Mouse (Mus musculus) neural tube, embryonic 12.5 days (tissue): ENCODE measurements around the gene Sympk. TPM values are rescaled to one million over a fixed set of nuclear protein-coding genes. Genes with fewer than 3 reads are reported as not detected.

Experiments used
- ATAC-seq: fragments of 200-750 bp; cut with Nextera tagmentation; 2 replicates; pipeline ENCODE4 v1.8.0; 2017; ENCODE audit warnings: low read depth, mild to moderate bottlenecking, moderate TSS enrichment, moderate library complexity; ENCODE audit not compliant: low FRiP score
- H3K27ac ChIP-seq: fragments of 300-500 bp; sonication (generic); 2 replicates; pipeline ENCODE4 v1.5.1; 2016
- H3K27me3 ChIP-seq: fragments of 300-500 bp; sonication (generic); replicated peaks from 2 replicates; pipeline ENCODE4 v1.6.1; 2016; ENCODE audit warnings: mild to moderate bottlenecking
- H3K36me3 ChIP-seq: fragments of 300-500 bp; sonication (generic); 2 replicates; pipeline ENCODE4 v1.6.1; 2016; ENCODE audit warnings: mild to moderate bottlenecking
- H3K4me1 ChIP-seq: fragments of 300-500 bp; sonication (generic); 2 replicates; pipeline ENCODE4 v1.6.1; 2016
- H3K4me2 ChIP-seq: fragments of 300-500 bp; sonication (generic); replicated peaks from 2 replicates; pipeline ENCODE4 v1.6.1; 2016; ENCODE audit warnings: mild to moderate bottlenecking
- H3K4me3 ChIP-seq: fragments of 300-500 bp; sonication (generic); 2 replicates; pipeline ENCODE4 v1.5.1; 2016
- H3K9ac ChIP-seq: fragments of 300-500 bp; sonication (generic); 2 replicates; pipeline ENCODE4 v1.6.1; 2016; ENCODE audit warnings: mild to moderate bottlenecking
- H3K9me3 ChIP-seq: fragments of 300-500 bp; sonication (generic); 2 replicates; pipeline ENCODE4 v1.6.1; 2016; ENCODE audit warnings: mild to moderate bottlenecking
- WGBS: fragments of 180-500 bp; shearing (Covaris S2); methylation state at CpG from one replicate; pipeline ENCODE4 v1.1.7; 2016; 5-methylcytosine and 5-hydroxymethylcytosine counted together
- polyA plus RNA-seq: library from polyadenylated mRNA; unstranded; fragments of >200 nt; fragmentation: Nextera tagmentation; extraction: Ambion mirVana; gene quantifications from 2 replicates; pipeline ENCODE4 v1.2.1, GENCODE M21; 2016

The Sympk gene
- polyA plus RNA-seq, 1 experiment from 2014 or later: 46.9 TPM

DNA sequence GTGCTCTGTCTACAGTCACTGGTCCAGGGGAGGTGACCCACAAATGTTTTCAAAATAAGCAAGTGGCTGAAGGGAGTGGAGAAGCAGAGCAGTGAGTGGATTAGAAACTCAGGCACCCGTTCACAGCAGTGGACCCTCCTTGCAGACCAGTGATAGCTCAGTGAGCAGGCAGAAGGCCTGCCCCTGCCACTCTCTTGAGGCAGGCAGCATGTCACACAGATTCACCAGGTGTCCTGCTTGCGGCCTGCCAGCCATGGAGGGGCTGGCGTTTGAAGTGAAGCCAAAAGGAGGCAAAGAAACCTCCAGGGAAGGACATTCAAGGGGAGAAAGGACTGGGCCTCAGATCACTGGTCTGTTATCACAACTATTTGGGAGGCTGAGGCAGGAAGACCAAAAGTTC is 54.6 kb downstream of the Sympk start:
- peaks cover 61% of the 10 kb centered on the region for H3K36me3 ChIP-seq
- no peak overlapping the region for H3K4me2 ChIP-seq
- no peak overlapping the region for H3K4me3 ChIP-seq
- H3K9ac ChIP-seq: no peak overlapping the region
- 90% methylated on average over 3 of the region's 3 CpGs for WGBS
- H3K27ac ChIP-seq: no peak overlapping the region
- no peaks in the 10 kb centered on the region; the same call in 1 of the 2 replicates for H3K27me3 ChIP-seq
- no peaks in the 10 kb centered on the region for H3K9me3 ChIP-seq
- peaks cover 36% of the 10 kb centered on the region for H3K4me1 ChIP-seq
- no peak for ATAC-seq

DNA sequence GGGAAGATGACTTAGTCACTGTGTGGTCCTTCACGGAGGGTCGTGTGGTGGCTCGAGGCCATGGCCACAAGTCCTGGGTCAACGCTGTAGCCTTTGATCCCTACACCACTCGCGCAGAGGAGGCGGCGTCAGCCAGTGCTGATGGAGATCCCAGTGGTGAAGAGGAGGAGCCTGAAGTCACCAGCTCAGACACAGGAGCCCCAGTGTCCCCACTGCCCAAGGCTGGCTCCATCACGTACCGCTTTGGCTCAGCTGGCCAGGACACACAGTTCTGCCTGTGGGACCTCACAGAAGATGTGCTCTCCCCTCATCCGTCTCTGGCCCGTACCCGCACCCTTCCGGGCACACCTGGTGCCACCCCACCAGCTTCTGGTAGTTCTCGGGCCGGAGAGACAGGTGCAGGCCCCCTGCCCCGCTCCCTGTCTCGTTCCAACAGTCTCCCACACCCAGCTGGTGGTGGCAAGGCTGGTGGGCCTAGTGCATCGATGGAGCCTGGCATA is 56.3 kb downstream of the Sympk start:
- H3K27ac ChIP-seq: no peak overlapping the region
- ATAC-seq: no peak
- H3K4me3 ChIP-seq: no peak overlapping the region
- H3K36me3 ChIP-seq: peaks cover 63% of the 10 kb centered on the region
- no peak overlapping the region for H3K9ac ChIP-seq
- no peak overlapping the region for H3K4me2 ChIP-seq
- 88% methylated on average over 19 of the region's 19 CpGs for WGBS
- no peaks in the 10 kb centered on the region; the same call in 1 of the 2 replicates for H3K27me3 ChIP-seq
- H3K4me1 ChIP-seq: peaks cover 50% of the 10 kb centered on the region
- no peaks in the 10 kb centered on the region for H3K9me3 ChIP-seq

DNA sequence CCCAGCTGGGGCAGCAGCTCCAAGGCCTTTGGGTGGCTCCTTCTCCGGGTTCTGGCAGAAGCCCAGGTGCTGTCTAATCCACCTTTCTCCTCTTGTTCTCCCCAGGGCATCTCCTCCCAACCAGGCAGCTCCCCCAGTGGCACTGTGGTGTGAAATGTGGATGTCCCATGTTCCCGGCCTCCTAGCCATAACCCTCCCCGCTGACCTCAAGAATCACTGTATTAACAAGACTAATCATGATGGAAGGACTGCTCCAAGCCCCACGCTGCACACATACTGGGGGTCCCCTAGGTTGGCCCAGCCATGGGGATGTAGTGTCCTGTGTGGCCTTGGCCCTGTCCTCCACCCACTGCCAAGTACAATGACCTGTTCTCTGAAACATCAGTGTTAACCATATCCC is 58.0 kb downstream of the Sympk start:
- Histone ChIP-seq H3K9me3 (no peaks in the 10 kb centered on the region), H3K27me3 (no peaks in the 10 kb centered on the region; the same call in 1 of the 2 replicates), H3K9ac (no peak overlapping the region), H3K4me3 (no peak overlapping the region), H3K4me1 (peaks cover 47% of the 10 kb centered on the region), H3K36me3 (peaks cover 70% of the 10 kb centered on the region), H3K4me2 (no peak overlapping the region), H3K27ac (no peak overlapping the region)
- 87% methylated on average over 4 of the region's 4 CpGs for WGBS
- no peak for ATAC-seq

DNA sequence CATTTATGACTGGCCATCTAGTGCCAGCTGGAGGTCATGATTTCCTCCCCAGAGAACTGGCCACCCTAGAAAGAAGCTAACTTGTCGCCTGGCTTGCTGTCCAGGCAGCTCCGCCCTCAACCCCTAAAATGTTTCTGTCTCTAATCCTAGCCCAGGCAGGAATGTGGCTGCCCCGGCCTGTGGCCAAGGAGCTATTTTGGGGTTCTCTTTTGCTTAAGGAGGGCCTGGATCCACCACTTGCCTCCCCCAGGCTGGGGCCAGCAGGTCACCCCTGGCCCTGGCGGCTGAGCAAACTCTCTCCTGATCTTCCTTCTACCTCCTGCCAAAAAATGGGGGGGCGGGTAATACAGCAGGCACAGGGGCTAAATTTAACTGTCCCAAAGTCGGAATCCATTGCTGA is 58.9 kb downstream of the Sympk start:
- H3K27me3 ChIP-seq: no peaks in the 10 kb centered on the region; the same call in 1 of the 2 replicates
- H3K36me3 ChIP-seq: peaks cover 73% of the 10 kb centered on the region
- H3K27ac ChIP-seq: no peak overlapping the region
- peaks cover 38% of the 10 kb centered on the region for H3K4me1 ChIP-seq
- no peaks in the 10 kb centered on the region for H3K9me3 ChIP-seq
- 66% methylated on average over 6 of the region's 6 CpGs for WGBS
- peak overlapping the region; percentile 22; the same call in 1 of the 2 replicates for H3K4me2 ChIP-seq
- H3K9ac ChIP-seq: no peak overlapping the region
- ATAC-seq: no peak
- no peak overlapping the region for H3K4me3 ChIP-seq

DNA sequence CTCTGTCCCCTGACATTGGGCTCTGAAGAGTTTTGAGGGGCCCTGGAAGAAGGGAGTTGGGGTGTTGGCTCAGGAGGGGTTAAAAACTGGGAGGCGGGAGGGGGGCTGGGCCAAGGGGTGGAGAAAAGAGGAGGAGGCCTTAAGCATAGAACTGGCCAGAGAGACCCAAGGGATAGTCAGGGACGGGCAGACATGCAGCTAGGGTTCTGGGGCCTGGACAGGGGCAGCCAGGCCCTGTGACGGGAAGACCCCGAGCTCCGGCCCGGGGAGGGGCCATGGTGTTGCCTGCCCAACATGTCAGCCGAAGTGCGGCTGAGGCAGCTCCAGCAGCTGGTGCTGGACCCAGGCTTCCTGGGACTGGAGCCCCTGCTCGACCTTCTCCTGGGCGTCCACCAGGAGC is 59.5 kb downstream of the Sympk start, which contains the start of gene Dmpk:
Dmpk (plus strand) TSS at position 149 of the 400 bp plus-strand sequence.
- H3K9ac ChIP-seq: 0 out of 2 replicates have a peak within 1 kb of the TSS, but pooled peaks have one; percentile 8

DNA sequence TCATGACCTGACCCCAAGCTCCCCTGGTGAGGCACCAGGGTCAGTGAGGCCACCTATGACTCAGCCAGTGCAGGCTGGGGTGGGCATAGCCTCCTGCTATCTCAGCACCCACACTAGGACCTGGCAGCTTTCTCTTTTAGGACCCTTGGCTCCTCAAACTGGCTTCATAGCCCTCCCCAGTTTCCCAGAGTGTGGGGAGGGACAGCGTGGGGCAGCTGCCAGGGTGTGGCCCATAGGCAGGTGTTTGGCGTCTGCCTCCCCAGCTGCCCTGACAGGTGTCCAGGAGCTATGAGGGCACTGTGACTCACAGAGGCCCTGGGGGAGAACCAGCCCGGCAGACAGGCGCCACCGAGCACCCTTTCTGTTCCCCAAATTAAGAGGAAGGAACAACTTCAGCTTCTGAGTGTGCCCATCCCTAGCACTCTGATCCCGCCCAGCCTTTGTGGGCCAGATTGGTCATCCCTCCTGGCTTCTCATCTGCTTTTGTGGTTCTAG is 60.1 kb downstream of the Sympk start:
- no peaks in the 10 kb centered on the region; the same call in 1 of the 2 replicates for H3K27me3 ChIP-seq
- H3K4me3 ChIP-seq: no peak overlapping the region
- no peaks in the 10 kb centered on the region for H3K9me3 ChIP-seq
- H3K4me2 ChIP-seq: peak overlapping the region; percentile 22; the same call in 1 of the 2 replicates
- no peak for ATAC-seq
- H3K36me3 ChIP-seq: peaks cover 65% of the 10 kb centered on the region
- peaks cover 30% of the 10 kb centered on the region for H3K4me1 ChIP-seq
- WGBS: 75% methylated on average over 6 of the region's 6 CpGs
- no peak overlapping the region for H3K27ac ChIP-seq
- H3K9ac ChIP-seq: 0 out of 2 replicates have a peak overlapping the region, but pooled peaks have one; percentile 8

More for the DNA sequence above, 59.5 kb downstream of the Sympk start, which contains the start of gene Dmpk:
- Histone ChIP-seq H3K4me1 (peaks cover 32% of the 10 kb centered on the region), H3K4me3 (no peak within 1 kb of the TSS), H3K27ac (no peak within 1 kb of the TSS), H3K36me3 (peaks cover 72% of the 10 kb centered on the region), H3K27me3 (no peaks in the 10 kb centered on the region; the same call in 1 of the 2 replicates), H3K4me2 (peak within 1 kb of the TSS; percentile 22; the same call in 1 of the 2 replicates), H3K9me3 (no peaks in the 10 kb centered on the region)
- ATAC-seq: no peak
- WGBS: 59% methylated on average over 10 of the region's 10 CpGs

DNA sequence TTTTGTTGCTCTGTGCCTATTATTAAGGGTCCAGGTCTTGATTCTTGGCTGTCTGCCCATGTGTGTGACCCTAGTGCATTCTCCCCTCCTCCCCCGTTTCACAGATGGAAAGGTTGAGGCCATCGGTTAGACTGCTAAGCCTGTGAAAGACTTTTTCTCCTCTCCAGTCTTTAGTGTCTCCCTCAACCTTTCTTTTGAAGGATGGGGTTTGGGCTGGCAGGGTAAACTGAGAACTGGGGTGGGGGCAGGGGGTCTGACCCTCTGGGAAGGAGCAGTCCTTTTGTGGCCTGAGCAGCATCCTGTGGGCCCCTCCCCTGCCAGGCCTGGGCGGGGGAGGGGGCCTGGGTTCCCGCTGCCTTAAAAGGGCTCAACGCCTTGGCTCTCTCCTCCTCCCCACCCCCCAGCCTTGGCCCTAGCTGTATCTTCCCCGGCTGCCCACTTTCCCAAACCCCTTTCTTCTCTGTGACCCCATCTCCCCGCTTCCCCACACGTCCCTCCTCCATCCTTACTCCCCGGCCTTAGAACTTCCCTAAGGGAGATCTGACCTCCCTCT is 60.8 kb downstream of the Sympk start:
- peaks cover 63% of the 10 kb centered on the region for H3K36me3 ChIP-seq
- H3K9ac ChIP-seq: peak overlapping the region; percentile 22; the same call in 1 of the 2 replicates
- peaks cover 30% of the 10 kb centered on the region for H3K4me1 ChIP-seq
- H3K4me3 ChIP-seq: no peak overlapping the region
- no peak for ATAC-seq
- H3K4me2 ChIP-seq: no peak overlapping the region
- H3K9me3 ChIP-seq: no peaks in the 10 kb centered on the region
- no peak overlapping the region for H3K27ac ChIP-seq
- 22% methylated on average over 9 of the region's 9 CpGs for WGBS
- H3K27me3 ChIP-seq: no peaks in the 10 kb centered on the region; the same call in 1 of the 2 replicates

DNA sequence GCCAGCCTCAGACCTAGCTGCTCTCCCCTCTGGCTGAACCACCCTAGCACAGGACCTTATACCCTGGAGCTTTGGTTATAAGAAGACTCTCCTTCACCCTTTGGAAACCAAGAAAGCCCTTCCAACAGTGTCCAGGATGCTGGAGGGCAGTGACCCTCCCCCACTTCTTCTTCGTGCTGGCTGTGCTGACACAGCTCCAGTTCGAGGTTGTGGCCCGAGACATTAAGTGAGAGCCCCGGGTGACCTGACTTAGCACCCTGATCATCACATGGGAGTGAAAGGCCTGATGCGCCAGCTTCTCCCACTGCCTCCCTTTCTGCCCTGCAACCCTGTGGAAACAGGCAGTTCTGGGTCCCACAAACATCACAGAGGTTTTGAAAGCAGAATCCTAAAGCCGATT is 61.3 kb downstream of the Sympk start:
- H3K36me3 ChIP-seq: peaks cover 63% of the 10 kb centered on the region
- WGBS: 7% methylated on average over 6 of the region's 6 CpGs
- ATAC-seq: no peak
- no peaks in the 10 kb centered on the region for H3K9me3 ChIP-seq
- H3K27ac ChIP-seq: no peak overlapping the region
- peaks cover 30% of the 10 kb centered on the region for H3K4me1 ChIP-seq
- H3K4me2 ChIP-seq: peak overlapping the region; percentile 30; the same call in 1 of the 2 replicates
- H3K27me3 ChIP-seq: peaks cover under 1% of the 10 kb centered on the region
- H3K4me3 ChIP-seq: no peak overlapping the region
- H3K9ac ChIP-seq: peak overlapping the region; percentile 22; the same call in 1 of the 2 replicates

DNA sequence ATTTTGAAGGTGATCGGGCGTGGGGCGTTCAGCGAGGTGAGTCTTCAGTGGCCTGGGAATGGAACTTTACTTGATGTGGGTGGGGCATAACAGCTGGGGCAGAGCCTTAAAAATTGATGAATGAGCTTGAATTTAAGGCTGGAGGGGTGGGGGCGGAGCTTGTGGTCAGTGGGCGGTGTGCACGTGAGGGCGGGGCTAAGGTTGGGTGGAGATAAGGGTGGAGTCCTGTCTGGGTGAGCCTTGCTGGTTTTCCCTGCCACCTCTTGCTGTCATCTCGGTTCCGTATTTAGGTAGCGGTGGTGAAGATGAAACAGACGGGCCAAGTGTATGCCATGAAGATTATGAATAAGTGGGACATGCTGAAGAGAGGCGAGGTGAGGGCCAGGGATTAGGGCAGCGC is 61.9 kb downstream of the Sympk start:
- Histone ChIP-seq H3K27me3 (peaks cover 6% of the 10 kb centered on the region), H3K36me3 (peaks cover 62% of the 10 kb centered on the region), H3K4me2 (peak overlapping the region; percentile 30; the same call in 1 of the 2 replicates), H3K27ac (no peak overlapping the region), H3K9me3 (no peaks in the 10 kb centered on the region), H3K4me3 (no peak overlapping the region), H3K4me1 (peaks cover 30% of the 10 kb centered on the region), H3K9ac (no peak overlapping the region)
- WGBS: 10% methylated on average over 14 of the region's 14 CpGs
- ATAC-seq: no peak

DNA sequence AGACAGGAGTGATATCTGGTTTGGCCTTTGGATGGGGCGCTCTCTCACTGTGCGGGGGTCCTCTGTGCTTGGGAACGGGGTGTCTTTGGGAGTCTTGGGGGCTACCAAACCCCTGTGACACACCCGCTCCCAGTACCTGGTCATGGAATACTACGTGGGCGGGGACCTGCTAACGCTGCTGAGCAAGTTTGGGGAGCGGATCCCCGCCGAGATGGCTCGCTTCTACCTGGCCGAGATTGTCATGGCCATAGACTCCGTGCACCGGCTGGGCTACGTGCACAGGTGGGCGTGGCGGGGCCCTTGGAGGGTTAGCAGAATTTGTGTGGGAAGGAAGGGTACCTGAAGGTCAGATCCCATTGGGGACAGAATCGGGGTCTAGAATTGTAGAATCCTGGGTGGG is 62.6 kb downstream of the Sympk start:
- Histone ChIP-seq H3K36me3 (peaks cover 60% of the 10 kb centered on the region), H3K4me3 (no peak overlapping the region), H3K9me3 (no peaks in the 10 kb centered on the region), H3K4me2 (no peak overlapping the region), H3K27me3 (peaks cover 13% of the 10 kb centered on the region), H3K4me1 (peaks cover 33% of the 10 kb centered on the region), H3K9ac (no peak overlapping the region), H3K27ac (no peak overlapping the region)
- no peak for ATAC-seq
- WGBS: 56% methylated on average over 18 of the region's 18 CpGs

DNA sequence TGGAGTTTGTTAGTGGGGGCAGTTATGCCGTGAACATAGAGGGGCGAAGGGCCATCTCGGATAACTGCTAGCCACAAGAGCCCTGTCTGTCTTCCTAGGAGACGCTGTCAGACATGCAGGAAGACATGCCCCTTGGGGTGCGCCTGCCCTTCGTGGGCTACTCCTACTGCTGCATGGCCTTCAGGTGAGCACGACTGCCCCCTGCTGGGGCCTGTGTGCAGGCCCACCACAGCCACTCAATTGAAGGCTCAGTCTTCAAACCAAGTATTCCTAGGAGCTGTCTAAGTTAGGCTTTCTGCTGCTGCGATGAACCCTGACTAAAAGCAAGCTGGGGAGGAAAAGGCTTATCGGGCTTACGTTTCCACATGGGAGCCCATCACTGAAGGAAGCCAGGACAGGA is 64.6 kb downstream of the Sympk start:
- H3K4me1 ChIP-seq: peaks cover 45% of the 10 kb centered on the region
- H3K27me3 ChIP-seq: peaks cover 16% of the 10 kb centered on the region
- H3K4me2 ChIP-seq: no peak overlapping the region
- no peak overlapping the region for H3K9ac ChIP-seq
- no peak for ATAC-seq
- no peak overlapping the region for H3K4me3 ChIP-seq
- no peaks in the 10 kb centered on the region for H3K9me3 ChIP-seq
- peaks cover 45% of the 10 kb centered on the region for H3K36me3 ChIP-seq
- 45% methylated on average over 10 of the region's 10 CpGs for WGBS
- H3K27ac ChIP-seq: no peak overlapping the region

DNA sequence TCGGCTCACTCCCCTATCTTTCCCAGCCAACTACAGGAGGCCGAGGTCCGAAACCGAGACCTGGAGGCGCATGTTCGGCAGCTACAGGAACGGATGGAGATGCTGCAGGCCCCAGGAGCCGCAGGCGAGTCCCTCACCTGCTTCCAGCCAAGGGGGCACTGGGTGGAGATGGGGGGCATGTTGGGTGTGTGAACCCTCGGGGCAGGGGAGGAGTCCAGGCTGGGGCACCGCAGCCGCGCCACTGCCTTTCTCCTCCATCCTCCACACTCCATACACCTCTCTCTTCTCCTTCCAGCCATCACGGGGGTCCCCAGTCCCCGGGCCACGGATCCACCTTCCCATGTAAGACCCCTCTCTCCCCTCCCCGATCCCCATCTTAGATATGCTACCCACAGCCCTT is 67.7 kb downstream of the Sympk start:
- H3K4me2 ChIP-seq: peak overlapping the region; percentile 98
- no peak overlapping the region for H3K27ac ChIP-seq
- H3K4me1 ChIP-seq: peaks cover 52% of the 10 kb centered on the region
- H3K9ac ChIP-seq: peak overlapping the region; percentile 35; the same call in 1 of the 2 replicates
- peaks cover 16% of the 10 kb centered on the region for H3K27me3 ChIP-seq
- WGBS: 23% methylated on average over 17 of the region's 17 CpGs
- H3K9me3 ChIP-seq: no peaks in the 10 kb centered on the region
- ATAC-seq: no peak
- no peak overlapping the region for H3K4me3 ChIP-seq
- H3K36me3 ChIP-seq: peaks cover 40% of the 10 kb centered on the region
